Mouse (Mus musculus): Measurements from ENCODE around the gene Fam240a.

GRCm38 (mm10) chr9:110945343-110945742 is 28.7 kb upstream of the Fam240a start:
- TF ChIP-seq CTCF (IDR thresholded peaks at IDR 0.05; ENCODE audit: control insufficient read depth, insufficient read depth, low read length): no peak
- TF ChIP-seq POLR2A (IDR thresholded peaks at IDR 0.05; ENCODE audit: borderline replicate concordance, control insufficient read depth, low read depth, low read length): no peak
